Mouse (Mus musculus) midbrain, embryonic 12.5 days (tissue): Measurements from ENCODE around the gene Arpc1a. TPM values are rescaled to one million over a fixed set of nuclear protein-coding genes. Genes with fewer than 3 reads are reported as not detected.

Experiments used
- ATAC-seq: fragments of 200-750 bp; cut with Nextera tagmentation; 2 replicates; pipeline ENCODE4 v1.8.0; 2017; ENCODE audit warnings: low read depth, moderate TSS enrichment, moderate library complexity; ENCODE audit not compliant: low FRiP score
- H3K27ac ChIP-seq: fragments of 300-500 bp; sonication (generic); replicated peaks from 2 replicates; pipeline ENCODE4 v1.5.1; 2016; ENCODE audit warnings: mild to moderate bottlenecking
- H3K27me3 ChIP-seq: fragments of 300-500 bp; sonication (generic); 2 replicates; pipeline ENCODE4 v1.6.1; 2016; ENCODE audit warnings: mild to moderate bottlenecking
- H3K36me3 ChIP-seq: fragments of 300-500 bp; sonication (generic); 2 replicates; pipeline ENCODE4 v1.6.1; 2016
- H3K4me1 ChIP-seq: fragments of 300-500 bp; sonication (generic); 2 replicates; pipeline ENCODE4 v1.6.1; 2016
- H3K4me2 ChIP-seq: fragments of 300-500 bp; sonication (generic); replicated peaks from 2 replicates; pipeline ENCODE4 v1.6.1; 2016; ENCODE audit warnings: mild to moderate bottlenecking, moderate library complexity
- H3K4me3 ChIP-seq: fragments of 300-500 bp; sonication (generic); 2 replicates; pipeline ENCODE4 v1.5.1; 2016; ENCODE audit warnings: mild to moderate bottlenecking
- H3K9ac ChIP-seq: fragments of 300-500 bp; sonication (generic); replicated peaks from 2 replicates; pipeline ENCODE4 v1.6.1; 2016; ENCODE audit warnings: mild to moderate bottlenecking, moderate library complexity
- H3K9me3 ChIP-seq: fragments of 300-500 bp; sonication (generic); 2 replicates; pipeline ENCODE4 v1.6.1; 2016; ENCODE audit warnings: mild to moderate bottlenecking
- WGBS: fragments of 180-500 bp; shearing (Covaris S2); methylation state at CpG from one replicate; pipeline ENCODE4 v1.1.7; 2016; 5-methylcytosine and 5-hydroxymethylcytosine counted together
- polyA plus RNA-seq: library from polyadenylated mRNA; unstranded; fragments of >200 nt; fragmentation: Nextera tagmentation; extraction: Ambion mirVana; gene quantifications from 2 replicates; pipeline ENCODE4 v1.2.1, GENCODE M21; 2016

Gene Arpc1a
- polyA plus RNA-seq, 1 experiment from 2014 or later: 186 TPM

GRCm38 (mm10) chr5:145152690-145153089 lies 69.1 kb downstream of the Arpc1a start:
- no peak overlapping the region for H3K4me3 ChIP-seq
- no peak for ATAC-seq
- H3K4me1 ChIP-seq: no peaks in the 10 kb centered on the region
- no peak overlapping the region for H3K4me2 ChIP-seq
- WGBS: 92% methylated on average over 5 of the region's 5 CpGs
- H3K27ac ChIP-seq: no peak overlapping the region
- no peaks in the 10 kb centered on the region for H3K27me3 ChIP-seq
- peaks cover 86% of the 10 kb centered on the region for H3K36me3 ChIP-seq
- H3K9me3 ChIP-seq: no peaks in the 10 kb centered on the region
- no peak overlapping the region for H3K9ac ChIP-seq

Other genes starting within 250 kb of the Arpc1a start
- gene Smurf1, start 118.0 kb upstream of the Arpc1a start, polyA plus RNA-seq: 28.3 and 31.8 TPM in 2 replicates
- gene Gm4871, start 51.1 kb upstream of the Arpc1a start, polyA plus RNA-seq: not detected in 2 replicates
- not detected in 2 replicates for gene 1700018F24Rik, start 40.8 kb upstream of the Arpc1a start, polyA plus RNA-seq
- gene Kpna7, start 200 bp downstream of the Arpc1a start, polyA plus RNA-seq: not detected in 2 replicates
- 69.2 and 82.3 TPM in 2 replicates for gene Arpc1b, start 30.4 kb downstream of the Arpc1a start, polyA plus RNA-seq
- 131 and 138 TPM in 2 replicates for gene Pdap1, start 56.4 kb downstream of the Arpc1a start, polyA plus RNA-seq
- 228 and 230 TPM in 2 replicates for gene Bud31, start 56.5 kb downstream of the Arpc1a start, polyA plus RNA-seq
- 22.7 and 23.3 TPM in 2 replicates for gene Ptcd1, start 83.3 kb downstream of the Arpc1a start, polyA plus RNA-seq
- gene Cpsf4, start 83.4 kb downstream of the Arpc1a start, polyA plus RNA-seq: 65.1 and 65.4 TPM in 2 replicates
- gene Atp5j2, start 108.2 kb downstream of the Arpc1a start, polyA plus RNA-seq: 525 and 533 TPM in 2 replicates
- gene Zkscan14, start 118.0 kb downstream of the Arpc1a start, polyA plus RNA-seq: 10.9 TPM in 2 replicates
- gene Zkscan5, start 120.7 kb downstream of the Arpc1a start, polyA plus RNA-seq: 21.0 and 21.1 TPM in 2 replicates
- gene Zfp655, start 147.9 kb downstream of the Arpc1a start, polyA plus RNA-seq: 43.4 and 45.9 TPM in 2 replicates
- gene Zscan25, start 196.7 kb downstream of the Arpc1a start, polyA plus RNA-seq: 0.71 and 1.1 TPM in 2 replicates